Mouse (Mus musculus): ENCODE results near the gene Iqsec1.

Gene Iqsec1

GRCm38 (mm10) chr6:90812072-90812471 lies 176.4 kb downstream of the Iqsec1 start:
- DNase-seq (ENCODE audit: low spot score) = no peak

GRCm38 (mm10) chr6:90810576-90810975 lies 177.9 kb downstream of the Iqsec1 start:
- no peak for DNase-seq (ENCODE audit: low spot score)

GRCm38 (mm10) chr6:90809960-90810362 lies 178.5 kb downstream of the Iqsec1 start:
- peak; percentile 63 for DNase-seq (ENCODE audit: low spot score)

- DNase-seq (ENCODE audit: low spot score) = no peak
Observed at GRCm38 (mm10) chr6:90809077-90809840, 179.2 kb downstream of the Iqsec1 start.

- no peak for DNase-seq (ENCODE audit: low spot score)
Observed at GRCm38 (mm10) chr6:90808544-90808943, 179.9 kb downstream of the Iqsec1 start.

- DNase-seq (ENCODE audit: low spot score) = no peak
Observed at GRCm38 (mm10) chr6:90808134-90808533, 180.4 kb downstream of the Iqsec1 start.

GRCm38 (mm10) chr6:90807581-90807980 lies 180.9 kb downstream of the Iqsec1 start:
- DNase-seq (ENCODE audit: low spot score) = no peak

- no peak for DNase-seq (ENCODE audit: low spot score)
Observed at GRCm38 (mm10) chr6:90806743-90807142, 181.7 kb downstream of the Iqsec1 start.

GRCm38 (mm10) chr6:90805101-90805500 lies 183.4 kb downstream of the Iqsec1 start:
- no peak for DNase-seq (ENCODE audit: low spot score)

- DNase-seq (ENCODE audit: low spot score) = no peak
Observed at GRCm38 (mm10) chr6:90804646-90805045, 183.8 kb downstream of the Iqsec1 start.

GRCm38 (mm10) chr6:90802604-90803003 lies 185.9 kb downstream of the Iqsec1 start:
- no peak for DNase-seq (ENCODE audit: low spot score)

- no peak for DNase-seq (ENCODE audit: low spot score)
Observed at GRCm38 (mm10) chr6:90802058-90802457, 186.4 kb downstream of the Iqsec1 start.

- DNase-seq (ENCODE audit: low spot score) = no peak
Observed at GRCm38 (mm10) chr6:90800825-90801224, 187.7 kb downstream of the Iqsec1 start.

GRCm38 (mm10) chr6:90799116-90799515 lies 189.4 kb downstream of the Iqsec1 start:
- no peak for DNase-seq (ENCODE audit: low spot score)

- no peak for DNase-seq (ENCODE audit: low spot score)
Observed at GRCm38 (mm10) chr6:90798201-90798600, 190.3 kb downstream of the Iqsec1 start.

- DNase-seq (ENCODE audit: low spot score) = no peak
Observed at GRCm38 (mm10) chr6:90796902-90797596, 191.4 kb downstream of the Iqsec1 start.

- no peak for DNase-seq (ENCODE audit: low spot score)
Observed at GRCm38 (mm10) chr6:90790901-90791300, 197.6 kb downstream of the Iqsec1 start.

GRCm38 (mm10) chr6:90789520-90789919 lies 199.0 kb downstream of the Iqsec1 start:
- DNase-seq (ENCODE audit: low spot score) = no peak

- DNase-seq (ENCODE audit: low spot score) = no peak
Observed at GRCm38 (mm10) chr6:90787587-90787986, 200.9 kb downstream of the Iqsec1 start.

GRCm38 (mm10) chr6:90787036-90787435 lies 201.4 kb downstream of the Iqsec1 start:
- DNase-seq (ENCODE audit: low spot score) = no peak

GRCm38 (mm10) chr6:90786589-90786988 lies 201.9 kb downstream of the Iqsec1 start:
- no peak for DNase-seq (ENCODE audit: low spot score)

GRCm38 (mm10) chr6:90783945-90784344 lies 204.5 kb downstream of the Iqsec1 start:
- no peak for DNase-seq (ENCODE audit: low spot score)

- DNase-seq (ENCODE audit: low spot score) = no peak
Observed at GRCm38 (mm10) chr6:90783176-90783575, 205.3 kb downstream of the Iqsec1 start.
